Mouse (Mus musculus) E14TG2a.4 (cell line): ENCODE measurements around the gene Hpdl.

Source experiments
- CTCF ChIP-seq: conservative IDR thresholded peaks from 2 replicates; pipeline ENCODE4 v1.5.1; 2014; ENCODE audit warnings: low read length
- NANOG ChIP-seq: IDR thresholded peaks from 2 replicates; pipeline ENCODE4 v1.6.1; 2014; ENCODE audit warnings: borderline replicate concordance, low read length, mixed read lengths
- POU5F1 ChIP-seq: IDR thresholded peaks from 2 replicates; pipeline ENCODE4 v1.6.1; 2014; ENCODE audit warnings: low read length, borderline replicate concordance

DNA sequence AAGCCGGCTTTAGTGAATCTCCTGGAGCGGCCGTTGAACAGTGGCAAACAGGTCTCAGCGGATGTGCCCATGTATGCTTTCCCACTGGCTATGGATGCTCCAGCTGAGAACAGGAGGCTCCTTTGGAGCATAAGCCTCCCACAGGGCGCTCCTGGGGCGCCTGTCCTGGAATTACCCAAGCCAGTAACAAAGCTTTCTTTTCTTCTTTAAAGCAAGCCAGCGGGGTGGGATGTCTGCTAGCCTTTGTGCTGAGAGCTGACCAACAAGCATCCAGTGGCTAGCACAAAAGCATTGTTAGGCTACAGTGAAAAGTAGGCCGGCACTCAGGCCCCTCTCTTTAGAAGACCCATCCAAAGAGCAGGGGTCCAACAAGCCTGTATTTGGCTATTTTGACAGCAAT is 39.3 kb downstream of the Hpdl start:
- no peak for TF ChIP-seq CTCF
- peak; percentile 64; the same call in 1 of the 2 replicates for TF ChIP-seq NANOG
- peak; percentile 24; the same call in 1 of the 2 replicates for TF ChIP-seq POU5F1
